Mouse (Mus musculus) cerebellum, postnatal 10 days (tissue): ENCODE measurements at regions not wholly inside any gene's neighbourhood (a gene's known extent, or its start where the extent isn't known, plus 50 kb on each side); places are given as distances from the start of the nearest gene placed in this dataset.
A peak's percentile ranks its signal among the peaks of the same experiment; 100 is the strongest.

Experiments used
- DNase-seq, 2 experiments: peaks; one replicate each; pipeline ENCODE4 v3.0.0; 2021; ENCODE audit warnings: mixed read lengths in 2 of 2

- DNase-seq: peak; percentile 30
Observed at GRCm38 (mm10) chr1:24832246-24832645, 153.8 kb downstream of the Lmbrd1 start.

DNA sequence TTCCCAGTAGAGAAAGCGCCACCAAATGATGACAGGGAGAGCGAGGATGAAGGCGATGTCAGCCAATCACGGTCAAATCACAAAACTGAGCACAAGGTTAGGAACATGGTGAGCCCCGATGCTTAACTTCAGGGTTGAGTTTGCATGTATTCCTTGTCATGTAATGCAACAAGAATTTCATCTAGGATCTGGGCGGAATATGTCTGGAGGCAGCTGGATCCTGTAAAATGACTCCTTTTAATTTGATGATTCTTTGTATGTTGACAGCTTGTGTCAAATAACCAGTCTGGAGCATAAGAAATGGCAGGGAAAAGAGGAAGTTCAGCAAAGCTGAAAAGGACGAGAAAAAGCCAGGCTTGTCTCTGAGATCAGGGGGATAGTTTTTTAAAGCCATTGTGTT, 188.4 kb downstream of the Lmbrd1 start:
- DNase-seq: no peak

DNA sequence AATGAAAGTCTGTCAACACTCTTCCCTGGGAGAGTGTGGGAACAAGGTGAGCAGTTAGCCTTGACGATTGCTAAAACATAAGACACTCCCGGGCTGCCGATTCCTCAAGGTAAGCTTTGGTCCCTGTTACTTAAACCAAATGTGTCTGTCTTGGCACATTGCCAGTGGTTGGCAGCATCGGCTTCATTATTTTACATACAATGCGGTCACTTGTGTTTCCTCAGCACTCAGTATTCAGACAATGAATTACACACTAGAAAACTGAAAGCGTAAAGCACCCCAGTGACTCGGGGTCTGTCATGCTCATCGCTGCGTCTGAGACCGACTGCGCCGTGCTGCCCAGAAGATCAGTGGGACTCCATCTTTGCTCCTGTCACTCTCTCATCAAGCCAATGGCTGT, 191.3 kb downstream of the Lmbrd1 start:
- DNase-seq: peak; percentile 74 to 81

DNA sequence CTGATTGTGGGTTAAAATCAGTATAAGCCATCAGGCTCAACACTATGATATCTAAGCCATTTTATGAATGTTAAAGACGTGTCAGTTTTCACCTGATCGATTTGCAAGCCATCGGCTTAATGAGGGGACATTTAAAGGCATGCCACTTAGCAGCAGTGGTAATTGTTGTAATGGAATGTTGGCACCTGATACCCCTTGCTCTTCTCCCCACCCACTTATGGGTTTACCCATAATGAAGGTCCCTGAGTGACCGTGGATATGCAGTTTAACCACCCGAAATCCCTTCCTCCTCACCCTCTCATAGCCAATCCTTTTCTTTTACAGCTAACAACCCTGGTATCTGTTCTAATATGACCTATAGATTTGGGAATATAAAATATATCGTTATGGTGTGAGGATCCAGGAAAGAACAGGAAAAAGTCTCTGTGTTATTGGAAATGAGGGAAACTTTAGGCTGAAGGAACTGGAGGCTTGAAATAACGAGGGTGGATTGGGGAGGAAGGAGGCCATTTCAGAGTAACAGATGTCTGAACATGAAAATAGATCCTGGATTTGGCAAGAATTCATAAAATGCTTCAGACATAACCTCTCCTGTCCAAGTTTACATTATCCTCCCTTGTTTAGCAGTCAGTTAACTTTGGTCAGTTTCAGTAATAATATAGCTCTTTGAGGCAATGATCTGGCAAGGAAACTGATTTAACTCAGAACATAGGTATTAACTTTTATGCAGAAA, 192.4 kb downstream of the Lmbrd1 start:
- DNase-seq: peak in 1 of 2 experiments; percentile 17

DNA sequence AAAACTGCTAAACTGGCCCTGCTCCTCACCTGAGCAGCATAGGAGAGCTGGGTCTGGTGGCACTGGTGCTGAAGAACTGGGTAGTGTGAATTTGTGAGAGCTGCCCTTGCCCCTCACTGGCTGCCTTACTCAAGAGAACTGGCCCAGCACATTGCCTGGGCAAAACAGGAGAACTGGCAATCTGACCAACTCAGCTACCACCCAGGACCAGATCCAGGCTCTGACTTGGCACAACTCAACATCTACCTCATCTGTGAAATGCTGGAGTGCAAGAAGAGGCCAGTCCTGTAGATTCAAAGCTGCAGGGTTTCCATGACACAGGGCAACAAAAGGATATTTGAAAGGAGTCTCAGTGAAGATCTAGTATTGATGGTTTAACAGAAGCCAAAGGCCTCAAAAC, 198.6 kb downstream of the Lmbrd1 start:
- DNase-seq: peak in 1 of 2 experiments; percentile 32

DNA sequence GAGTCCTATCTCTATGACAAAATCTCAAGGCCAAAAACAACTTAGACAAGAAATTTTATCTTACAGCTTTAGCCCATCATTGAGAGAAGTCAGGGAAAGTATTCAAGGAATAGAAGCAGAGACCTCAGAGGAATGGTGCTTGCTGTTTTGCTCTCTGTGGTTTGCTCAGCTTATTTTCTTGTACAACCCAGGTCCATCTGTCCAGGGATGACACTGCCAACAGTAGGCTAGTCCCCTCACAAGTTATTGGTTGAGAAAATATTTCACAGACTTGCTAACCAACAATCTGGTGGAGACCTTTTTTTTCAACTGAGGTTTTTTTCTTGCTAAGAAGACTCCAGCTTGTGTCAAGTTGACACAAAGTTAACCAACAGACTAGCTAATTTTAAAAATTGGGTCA, 205.2 kb downstream of the Lmbrd1 start:
- DNase-seq: peak; percentile 71 to 79

GRCm38 (mm10) chr1:24901278-24901677, 222.8 kb downstream of the Lmbrd1 start:
- peak; percentile 93 to 94 for DNase-seq

GRCm38 (mm10) chr1:24938303-24939263, 260.2 kb downstream of the Lmbrd1 start:
- DNase-seq: no peak

GRCm38 (mm10) chr1:24942757-24943296, 264.4 kb downstream of the Lmbrd1 start:
- no peak for DNase-seq

- no peak for DNase-seq
Observed at GRCm38 (mm10) chr1:24943451-24943850, 265.0 kb downstream of the Lmbrd1 start.

DNA sequence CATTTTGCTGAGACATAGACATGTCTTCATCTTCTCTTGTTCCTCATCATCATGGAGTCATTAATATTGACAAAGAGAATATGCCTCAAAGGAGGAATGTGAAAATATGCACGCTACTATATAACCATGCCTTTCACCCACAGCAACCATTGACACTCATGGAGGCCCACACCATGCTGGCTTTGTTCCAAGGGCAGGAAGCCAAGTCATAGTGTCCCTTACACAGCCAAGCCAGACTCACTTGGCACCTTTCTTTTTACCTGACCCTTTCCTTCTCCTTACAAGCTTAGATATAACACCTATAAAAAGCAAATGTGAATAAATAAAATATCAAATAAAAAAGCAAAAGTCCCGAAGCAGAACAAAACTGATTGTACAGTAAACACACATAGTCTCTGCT, 294.3 kb downstream of the Lmbrd1 start:
- DNase-seq: peak; percentile 75 to 78

DNA sequence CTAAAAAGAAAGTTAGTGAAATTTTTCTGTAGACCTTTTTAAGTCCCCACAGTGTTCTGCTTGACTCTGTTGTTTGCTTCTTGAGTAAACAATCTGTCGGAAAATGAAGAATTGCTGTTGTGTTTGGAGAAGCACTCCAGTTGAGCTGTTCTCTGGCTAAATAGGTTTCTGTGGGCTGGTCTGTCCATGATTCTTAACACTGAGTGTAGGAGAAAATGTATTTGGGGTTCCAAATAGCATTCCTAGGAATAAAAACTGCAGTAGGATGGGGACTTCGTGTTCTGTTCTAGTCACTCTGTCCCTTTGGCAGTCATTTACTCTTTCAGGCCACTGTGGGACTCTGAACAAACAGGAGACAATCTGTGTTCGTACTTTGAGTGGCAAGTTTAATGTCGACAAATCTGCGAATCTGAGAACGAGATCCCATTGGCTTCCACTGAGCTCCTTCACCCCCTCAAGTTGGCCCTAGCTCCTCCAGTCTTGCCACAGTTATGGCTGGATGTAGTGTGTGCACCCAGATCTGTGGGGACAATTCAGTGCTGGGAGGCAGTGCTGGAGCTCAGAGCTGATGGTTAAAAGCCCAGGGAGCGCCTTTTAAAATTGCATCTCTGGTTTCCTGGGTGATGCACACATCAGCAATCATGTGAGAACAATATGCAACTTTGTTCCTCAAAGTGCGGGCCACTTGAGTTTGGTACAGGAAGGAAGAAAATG, 330.2 kb downstream of the Lmbrd1 start:
- DNase-seq: no peak

DNA sequence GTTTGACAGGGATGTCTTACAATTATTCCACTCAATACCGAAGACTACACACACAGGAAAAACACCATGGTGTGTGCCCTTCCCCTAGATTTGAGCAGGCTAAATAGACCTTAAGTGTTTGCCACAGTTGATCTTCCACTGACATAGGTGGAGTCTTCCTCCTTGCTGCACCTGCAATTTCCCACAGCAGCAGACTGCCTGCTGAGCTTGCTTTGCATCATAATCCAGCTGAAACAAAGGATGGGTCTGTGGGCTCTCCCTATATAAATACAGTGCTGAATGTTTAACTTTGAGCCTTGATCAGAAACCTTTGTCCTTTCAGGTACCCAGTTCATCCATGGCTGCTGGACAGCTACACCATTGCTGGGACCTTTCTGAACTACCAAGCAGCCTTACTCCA, 334.3 kb downstream of the Lmbrd1 start:
- DNase-seq: no peak
